Mouse (Mus musculus) kidney, postnatal 25 days (tissue): Measurements from ENCODE around the gene Mtmr6.
"Not testable (repeated sequence)": the region's sequence is repeated elsewhere in the genome, so short reads cannot be mapped to it uniquely, and the experiment has no call there.

Experiments used
- DNase-seq, 2 experiments: peaks; one replicate each; pipeline ENCODE4 v3.0.0; 2021; ENCODE audit warnings: mixed read lengths in 2 of 2

Gene Mtmr6

DNA sequence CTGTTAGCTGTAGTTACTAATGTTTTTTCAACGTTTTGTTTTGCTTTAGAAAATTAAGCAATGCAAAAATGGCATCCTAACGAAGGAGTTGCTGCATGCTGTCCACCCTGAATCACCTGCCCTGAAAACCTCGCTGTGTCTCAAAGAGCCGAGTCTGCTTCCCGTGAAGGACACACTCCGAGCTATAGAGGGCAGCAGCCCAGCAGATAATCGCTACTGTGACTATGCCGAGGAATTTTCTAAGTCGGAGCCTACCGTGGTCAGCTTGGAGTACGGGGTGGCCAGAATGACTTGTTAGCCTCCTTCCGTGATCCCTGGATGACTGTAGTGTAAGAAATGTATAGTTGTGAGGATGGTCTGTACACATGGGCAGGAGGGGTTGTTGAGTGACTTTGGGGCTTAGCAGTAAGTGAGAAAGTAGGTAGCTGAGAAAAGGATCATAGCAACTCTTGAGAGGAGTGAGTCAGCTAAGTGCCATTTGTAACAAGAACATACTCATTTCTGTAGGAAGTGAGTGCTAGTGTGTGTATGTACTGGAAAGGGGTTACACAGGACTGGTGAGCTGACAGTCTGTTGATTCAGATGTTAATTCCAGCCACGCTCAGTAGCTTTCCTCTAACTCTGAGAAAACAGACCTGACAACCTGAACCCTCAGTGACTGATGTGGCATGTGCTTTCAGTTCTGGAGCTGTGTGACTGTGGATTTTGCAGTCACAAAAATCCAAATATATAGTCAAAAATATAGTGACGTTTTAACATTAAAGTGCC, 35.4 kb downstream of the Mtmr6 start:
- no peak for DNase-seq

- DNase-seq = no peak
Measured at GRCm38 (mm10) chr14:60301024-60301423, 36.0 kb downstream of the Mtmr6 start.

GRCm38 (mm10) chr14:60302441-60302840, 37.4 kb downstream of the Mtmr6 start:
- no peak for DNase-seq

GRCm38 (mm10) chr14:60304441-60305220, 39.6 kb downstream of the Mtmr6 start:
- no peak for DNase-seq

DNA sequence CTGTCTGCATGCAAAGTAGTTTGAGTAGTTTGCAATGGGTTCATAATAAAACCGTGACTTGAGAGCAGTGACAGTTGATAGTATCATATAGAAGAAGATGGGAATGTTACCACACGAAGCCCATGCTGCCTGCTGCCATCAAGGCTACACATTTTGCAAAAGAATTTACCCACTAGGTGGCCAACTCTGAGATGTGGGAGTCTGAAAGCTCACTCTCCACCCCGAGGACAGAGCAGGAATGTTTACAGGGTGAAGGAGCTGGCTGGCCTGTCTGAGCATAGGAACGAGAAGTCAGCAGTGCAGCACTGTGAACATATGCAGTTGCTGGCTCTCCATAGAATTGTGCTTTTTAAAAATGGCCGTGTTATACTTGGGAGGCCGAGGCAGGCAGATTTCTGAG, 43.1 kb downstream of the Mtmr6 start:
- no peak for DNase-seq

DNA sequence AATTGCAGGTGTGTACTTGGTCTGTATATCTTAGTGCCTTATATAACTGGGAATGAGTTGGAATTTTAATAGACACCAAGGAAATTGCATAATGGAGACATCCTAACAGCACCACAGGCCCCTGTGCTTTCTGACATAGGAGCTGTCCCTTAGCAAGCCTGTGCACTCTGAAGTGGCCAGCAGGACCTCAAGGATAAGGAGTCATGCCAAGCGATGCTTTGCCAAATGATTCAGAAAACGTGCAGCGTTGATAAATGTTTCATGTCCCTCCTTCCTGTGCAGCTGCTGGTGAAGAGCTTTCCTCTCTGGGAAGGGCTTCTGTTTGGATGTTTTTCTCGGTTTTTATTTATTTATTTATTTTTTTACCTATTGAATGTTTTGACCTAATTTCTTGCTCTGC, 45.7 kb downstream of the Mtmr6 start:
- no peak for DNase-seq

- DNase-seq = no peak
Measured at GRCm38 (mm10) chr14:60319231-60319630, 54.2 kb downstream of the Mtmr6 start.

DNA sequence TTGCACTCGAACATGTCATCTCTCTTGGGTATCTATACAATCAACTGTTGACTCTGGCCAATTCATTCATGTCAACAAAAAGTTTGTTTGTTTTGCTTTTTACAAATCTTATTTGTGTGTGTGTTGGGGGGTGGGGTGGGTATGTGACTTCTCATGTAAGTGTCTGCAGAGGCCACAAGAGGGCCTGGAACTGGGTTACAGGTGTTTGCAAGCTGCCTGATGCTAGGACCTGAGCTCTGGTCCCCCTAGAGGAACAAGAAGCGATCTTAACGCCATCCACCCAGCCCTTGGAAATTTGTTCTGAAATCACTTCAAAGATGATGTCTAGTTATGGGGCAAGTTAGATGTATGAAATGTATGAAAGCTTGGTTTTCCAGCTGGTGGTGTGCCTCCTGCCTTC, 55.8 kb downstream of the Mtmr6 start:
- no peak for DNase-seq

DNA sequence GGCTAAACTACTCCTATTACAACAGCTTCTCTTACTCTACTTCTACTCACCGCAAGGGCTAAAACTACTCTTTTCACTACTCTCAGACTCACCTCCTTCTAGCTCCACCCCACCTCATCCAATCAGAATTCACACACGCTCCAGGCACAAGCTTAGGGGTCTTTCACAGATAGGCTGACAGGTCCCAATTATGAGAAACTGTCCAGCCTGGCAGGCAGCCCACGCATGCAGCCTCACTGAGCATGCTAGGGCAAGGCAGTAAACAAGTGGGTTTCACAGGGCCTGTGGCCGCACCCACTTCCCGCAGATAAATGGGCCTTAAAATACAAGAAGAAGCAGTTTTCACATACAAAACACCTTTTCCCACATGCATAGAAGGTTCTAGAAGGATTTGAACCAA, 75.0 kb downstream of the Mtmr6 start:
- not testable (repeated sequence) for DNase-seq

- DNase-seq = no peak
Measured at GRCm38 (mm10) chr14:60340570-60340969, 75.5 kb downstream of the Mtmr6 start.

- DNase-seq = no peak
Measured at GRCm38 (mm10) chr14:60345326-60345876, 80.4 kb downstream of the Mtmr6 start.
